Mouse (Mus musculus): ENCODE measurements around the gene Pitpnm1. TPM values are rescaled to one million over a fixed set of nuclear protein-coding genes. Genes with fewer than 3 reads are reported as not detected.

Pitpnm1 gene
- total RNA-seq, 2 experiments from 2014 or later: 3.7 to 4.2 TPM

DNA sequence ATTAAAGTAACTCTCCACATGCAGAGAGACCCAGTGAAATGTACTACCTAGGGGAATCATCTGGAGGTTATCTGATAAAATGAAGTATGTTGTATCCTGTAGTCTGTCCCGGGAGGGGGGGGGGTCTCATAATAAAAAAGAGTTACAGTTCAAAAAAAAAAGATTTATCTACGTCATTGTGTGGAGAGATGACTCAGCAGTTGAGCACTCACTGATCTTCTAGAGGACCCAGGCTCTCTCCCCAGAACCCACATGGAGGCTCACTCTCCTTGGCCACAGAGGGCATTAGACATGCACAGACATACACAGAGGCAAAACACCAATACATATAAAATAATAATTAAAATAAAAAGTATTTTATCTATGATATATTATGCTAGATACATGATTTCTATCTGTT, 8.4 kb upstream of the Pitpnm1 start:
- intact Hi-C loops (cut with DNase I; ENCODE audit: low total_unique reads): no loop called here
- DNase-seq: no peak

DNA sequence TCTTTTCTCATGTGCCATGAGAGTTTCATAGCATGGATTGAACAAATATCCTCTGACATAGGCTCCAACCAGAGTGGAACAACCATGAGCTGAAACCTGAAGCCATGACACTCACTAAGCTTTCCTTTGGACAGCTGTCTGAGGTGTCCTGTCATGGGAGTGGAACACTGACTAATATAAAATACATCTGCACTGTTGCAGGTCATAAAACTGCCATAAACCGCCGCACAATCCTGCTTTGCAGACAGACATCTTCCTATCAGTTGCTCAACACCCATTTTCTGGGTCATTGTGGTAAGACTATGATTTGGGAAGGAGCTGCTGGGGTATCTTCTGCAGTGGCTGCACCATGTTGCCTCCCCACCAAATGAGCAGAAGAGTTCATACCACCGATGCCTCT, 7.0 kb upstream of the Pitpnm1 start:
- no peak for DNase-seq
- intact Hi-C loops (cut with DNase I; ENCODE audit: low total_unique reads): no loop called here

DNA sequence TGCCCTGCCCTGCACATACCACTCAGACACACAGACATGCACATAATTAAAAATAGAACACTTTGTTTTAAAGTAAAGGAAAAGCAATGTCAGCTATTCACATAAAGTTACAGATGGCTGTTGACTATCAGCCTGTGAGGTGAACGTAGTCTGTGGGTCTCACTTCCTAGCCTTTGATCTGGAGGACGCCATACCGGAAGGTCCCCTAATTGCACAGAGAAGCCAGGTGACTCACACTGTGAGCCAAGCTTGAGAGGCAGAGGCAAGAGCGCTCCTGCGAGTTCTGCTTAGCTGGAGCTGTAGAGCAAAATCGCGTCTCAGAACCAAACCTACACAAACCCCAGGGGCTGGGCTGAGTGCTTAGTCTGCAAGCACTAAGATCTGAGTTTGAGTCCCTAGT, 6.0 kb upstream of the Pitpnm1 start:
- no peak for DNase-seq
- intact Hi-C loops (cut with DNase I; ENCODE audit: low total_unique reads): no loop called here

DNA sequence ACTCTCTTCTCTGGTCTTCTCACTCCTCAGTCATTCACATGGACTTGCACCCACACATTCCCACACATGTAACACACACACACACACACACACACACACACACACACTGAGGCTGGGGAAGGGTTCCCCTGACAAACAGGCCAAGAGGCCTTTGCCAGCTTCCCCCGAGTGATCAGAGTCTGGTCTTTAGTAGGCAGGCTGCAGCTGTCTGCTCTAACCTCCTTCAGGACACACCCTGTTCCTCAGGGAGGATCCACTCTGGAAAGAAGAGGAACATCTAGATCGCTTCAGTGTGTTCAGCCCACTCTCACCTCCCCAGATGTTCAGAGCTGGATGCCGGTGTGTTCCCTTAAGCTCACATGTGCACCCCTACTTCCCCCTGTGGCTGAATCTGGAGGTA, 5.5 kb upstream of the Pitpnm1 start:
- intact Hi-C loops (cut with DNase I; ENCODE audit: low total_unique reads): no loop called here
- no peak for DNase-seq

GRCm38 (mm10) chr19:4094774-4095303, 5.0 kb upstream of the Pitpnm1 start:
- intact Hi-C loops (cut with DNase I; ENCODE audit: low total_unique reads): no loop called here
- DNase-seq: no peak

DNA sequence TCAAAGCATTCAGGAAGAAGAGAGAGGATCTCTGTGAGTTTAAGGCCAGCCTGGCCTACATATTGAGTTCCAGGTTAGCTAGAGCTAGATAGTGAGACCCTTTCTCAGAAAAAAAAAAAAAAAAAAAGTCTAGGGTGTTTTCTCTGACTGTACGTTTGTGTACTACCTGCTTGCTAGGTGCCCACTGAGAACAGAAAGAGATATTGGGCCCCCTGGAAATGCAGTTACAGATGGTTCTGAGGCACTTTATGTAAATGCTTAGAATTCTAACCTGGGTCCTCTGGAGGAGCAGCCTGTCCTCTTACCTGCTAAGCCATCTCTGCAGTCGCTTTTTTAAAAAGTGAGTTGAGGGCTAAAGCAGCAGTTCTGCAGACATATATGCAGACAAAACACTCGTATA, 4.0 kb upstream of the Pitpnm1 start:
- intact Hi-C loops (cut with DNase I; ENCODE audit: low total_unique reads): no loop called here
- no peak for DNase-seq

DNA sequence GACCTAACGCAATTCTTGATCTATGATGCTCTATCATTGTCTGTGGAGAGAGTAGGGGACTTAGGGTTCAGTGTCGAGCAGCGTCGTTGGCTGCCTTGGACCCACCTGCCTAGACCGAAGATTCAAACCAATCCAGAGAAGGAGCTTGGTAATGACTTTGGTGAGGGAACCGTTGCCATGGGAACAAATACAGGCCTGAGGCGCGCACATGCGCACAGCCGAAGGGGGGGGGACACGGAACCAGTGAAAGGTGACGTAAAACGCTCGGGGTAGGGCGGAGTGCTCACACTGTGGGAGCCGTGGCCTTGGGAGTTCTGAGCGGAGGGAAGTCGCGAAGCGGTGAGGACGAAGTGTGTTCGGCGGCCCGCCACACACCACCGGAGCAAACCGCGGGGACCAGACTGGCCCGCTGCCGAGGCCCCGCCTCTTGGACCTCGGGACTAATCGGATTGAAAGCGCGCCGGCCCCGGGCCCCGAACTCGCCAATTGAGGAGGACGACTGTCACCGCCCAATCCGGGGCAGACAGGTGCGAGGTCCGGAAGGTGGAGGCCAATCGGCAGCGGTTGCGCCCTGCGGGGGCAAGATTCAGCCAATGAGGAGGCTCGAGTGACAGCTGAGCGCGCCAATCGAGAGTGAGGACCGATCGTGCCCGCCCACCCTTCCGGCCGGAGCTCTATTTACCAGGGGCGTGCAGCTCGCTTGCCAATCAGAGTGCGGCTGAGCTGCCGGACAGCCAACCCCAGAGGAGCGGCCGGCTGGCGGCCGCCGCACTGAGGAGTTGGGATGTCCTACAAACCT, 3.0 kb upstream of the Pitpnm1 start, which contains the start of gene Cdk2ap2:
Cdk2ap2 (plus strand) TSS at position 541 of the 799 bp plus-strand sequence.
- peak; percentile 99 for DNase-seq
- intact Hi-C loops (cut with DNase I; ENCODE audit: low total_unique reads): no loop called here

GRCm38 (mm10) chr19:4097441-4097825, 2.4 kb upstream of the Pitpnm1 start:
- intact Hi-C loops (cut with DNase I; ENCODE audit: low total_unique reads): no loop called here
- DNase-seq: peak; percentile 79

- intact Hi-C loops (cut with DNase I; ENCODE audit: low total_unique reads): no loop called here
- no peak for DNase-seq
Observed at GRCm38 (mm10) chr19:4098426-4098825, 1.4 kb upstream of the Pitpnm1 start.

GRCm38 (mm10) chr19:4099056-4099455, 742 bp upstream of the Pitpnm1 start:
- peak; percentile 93 for DNase-seq
- intact Hi-C loops (cut with DNase I; ENCODE audit: low total_unique reads): no loop called here

- intact Hi-C loops (cut with DNase I; ENCODE audit: low total_unique reads): no loop called here
- no peak for DNase-seq
Observed at GRCm38 (mm10) chr19:4100718-4101261, 992 bp downstream of the Pitpnm1 start.

DNA sequence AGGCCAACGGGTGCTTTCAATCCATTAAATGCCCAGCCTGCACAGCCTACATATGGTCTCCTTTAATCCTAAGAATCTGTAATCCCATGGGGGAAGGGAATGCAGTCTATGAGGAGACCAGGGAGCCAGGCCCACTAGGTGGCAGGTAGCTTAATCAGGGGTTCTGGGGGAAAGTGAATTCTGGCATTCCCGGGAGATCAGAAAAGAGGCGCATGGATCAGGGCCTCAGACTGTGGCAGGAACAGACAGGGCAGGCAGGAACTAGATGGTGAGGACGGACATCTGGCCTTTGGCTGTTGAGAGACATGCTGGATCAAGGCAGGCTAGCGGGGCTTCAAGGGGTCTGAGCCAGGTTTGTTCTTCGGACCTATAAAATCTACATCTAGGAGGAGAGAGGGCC, 1.7 kb downstream of the Pitpnm1 start:
- intact Hi-C loops (cut with DNase I; ENCODE audit: low total_unique reads): no loop called here
- no peak for DNase-seq

GRCm38 (mm10) chr19:4102049-4102448, 2.3 kb downstream of the Pitpnm1 start:
- intact Hi-C loops (cut with DNase I; ENCODE audit: low total_unique reads): no loop called here
- no peak for DNase-seq

- no peak for DNase-seq
- intact Hi-C loops (cut with DNase I; ENCODE audit: low total_unique reads): no loop called here
Observed at GRCm38 (mm10) chr19:4102626-4103025, 2.8 kb downstream of the Pitpnm1 start.

- intact Hi-C loops (cut with DNase I; ENCODE audit: low total_unique reads): no loop called here
- no peak for DNase-seq
Observed at GRCm38 (mm10) chr19:4103294-4103693, 3.5 kb downstream of the Pitpnm1 start.

GRCm38 (mm10) chr19:4103792-4104191, 4.0 kb downstream of the Pitpnm1 start:
- intact Hi-C loops (cut with DNase I; ENCODE audit: low total_unique reads): no loop called here
- no peak for DNase-seq

DNA sequence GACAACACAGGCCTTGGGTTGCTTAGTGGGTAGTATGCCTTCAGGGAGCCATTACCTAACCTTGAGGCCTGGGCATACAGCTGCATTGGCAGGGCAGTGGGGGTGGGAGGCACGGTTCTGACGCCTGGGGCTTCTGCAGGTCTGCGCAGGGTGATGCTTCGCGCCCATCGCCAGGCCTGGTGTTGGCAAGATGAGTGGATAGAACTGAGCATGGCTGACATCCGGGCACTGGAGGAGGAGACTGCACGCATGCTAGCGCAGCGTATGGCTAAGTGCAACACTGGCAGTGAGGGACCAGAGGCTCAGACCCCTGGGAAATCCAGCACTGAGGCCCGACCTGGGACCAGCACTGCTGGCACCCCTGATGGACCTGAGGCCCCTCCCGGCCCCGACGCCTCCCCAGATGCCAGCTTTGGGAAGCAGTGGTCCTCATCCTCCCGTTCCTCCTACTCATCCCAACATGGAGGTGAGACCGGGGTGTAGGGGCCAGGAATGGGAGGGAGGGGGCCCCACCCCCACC, 4.9 kb downstream of the Pitpnm1 start:
- no peak for DNase-seq
- intact Hi-C loops (cut with DNase I; ENCODE audit: low total_unique reads): no loop called here

DNA sequence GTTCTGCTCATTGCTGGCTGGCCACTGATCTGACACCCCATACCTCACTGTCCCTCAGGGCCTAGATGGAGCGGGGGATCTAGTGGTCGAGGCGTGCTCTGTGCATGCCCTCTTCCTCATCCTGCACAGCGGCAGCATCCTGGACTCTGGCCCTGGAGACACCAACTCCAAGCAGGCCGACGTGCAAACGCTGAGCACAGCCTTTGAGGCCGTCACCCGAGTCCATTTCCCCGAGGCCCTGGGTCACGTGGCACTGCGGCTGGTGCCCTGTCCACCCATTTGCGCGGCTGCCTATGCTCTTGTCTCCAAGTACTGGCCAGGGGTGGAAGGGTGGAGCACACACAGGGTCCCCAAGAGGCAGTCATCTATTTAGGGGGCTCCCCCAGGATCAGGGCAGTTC, 6.9 kb downstream of the Pitpnm1 start:
- intact Hi-C loops (cut with DNase I; ENCODE audit: low total_unique reads): no loop called here
- no peak for DNase-seq

GRCm38 (mm10) chr19:4108535-4108934, 8.7 kb downstream of the Pitpnm1 start:
- intact Hi-C loops (cut with DNase I; ENCODE audit: low total_unique reads): no loop called here
- no peak for DNase-seq

DNA sequence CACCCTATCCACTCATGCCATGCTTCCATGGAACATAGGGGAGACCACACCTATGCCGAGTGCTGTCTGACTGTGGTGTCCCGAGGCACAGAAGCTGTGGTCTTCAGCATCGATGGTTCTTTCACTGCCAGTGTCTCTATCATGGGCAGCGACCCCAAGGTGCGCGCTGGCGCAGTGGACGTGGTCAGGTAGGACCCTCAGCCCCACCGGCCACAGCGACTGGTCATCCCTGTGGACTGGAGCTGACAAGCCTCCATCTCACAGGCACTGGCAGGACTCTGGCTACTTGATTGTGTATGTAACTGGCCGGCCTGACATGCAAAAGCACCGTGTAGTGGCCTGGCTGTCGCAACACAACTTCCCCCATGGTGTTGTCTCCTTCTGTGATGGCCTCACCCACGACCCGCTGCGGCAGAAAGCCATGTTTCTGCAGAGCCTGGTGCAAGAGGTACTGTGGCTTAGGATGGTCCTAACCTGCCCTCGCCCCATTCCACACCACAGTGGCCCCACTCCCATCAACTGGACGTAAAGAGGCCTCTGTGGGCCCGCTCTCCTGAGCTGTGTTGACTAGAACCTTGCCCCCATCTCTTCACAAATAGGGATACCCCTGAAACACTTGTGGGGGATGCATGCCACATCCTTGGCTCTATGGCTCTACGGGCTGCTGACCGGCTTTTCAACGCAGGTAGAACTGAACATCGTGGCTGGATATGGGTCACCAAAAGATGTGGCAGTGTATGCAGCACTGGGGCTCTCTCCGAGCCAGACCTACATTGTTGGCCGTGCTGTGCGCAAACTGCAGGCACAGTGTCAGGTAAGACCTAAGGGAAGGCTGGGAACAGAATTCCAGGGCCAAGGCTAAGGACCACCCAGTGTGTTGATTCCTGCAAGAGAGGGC, 12.5 kb downstream of the Pitpnm1 start:
- intact Hi-C loops (cut with DNase I; ENCODE audit: low total_unique reads): no loop called here
- DNase-seq: no peak
